Mouse (Mus musculus) testis, adult 2 months (tissue): Measurements from ENCODE around the gene Id2. TPM values are rescaled to one million over a fixed set of nuclear protein-coding genes. Genes with fewer than 3 reads are reported as not detected.

ENCODE experiments used
- H3K27ac ChIP-seq: fragments of 200-500 bp; 2 replicates; pipeline ENCODE4 v1.5.1; 2012; ENCODE audit warnings: low read depth, low read length; ENCODE audit not compliant: control insufficient read depth, insufficient read depth
- H3K27me3 ChIP-seq: fragments of 200-500 bp; 2 replicates; pipeline ENCODE4 v1.6.1; 2012; ENCODE audit warnings: mild to moderate bottlenecking, low read length, moderate library complexity; ENCODE audit not compliant: control insufficient read depth, insufficient read depth
- H3K36me3 ChIP-seq: fragments of 200-500 bp; 2 replicates; pipeline ENCODE4 v1.6.1; 2012; ENCODE audit warnings: mild to moderate bottlenecking, low read length; ENCODE audit not compliant: control insufficient read depth, insufficient read depth
- H3K4me1 ChIP-seq: fragments of 200-500 bp; 2 replicates; pipeline ENCODE4 v1.6.1; 2012; ENCODE audit warnings: low read length; ENCODE audit not compliant: control insufficient read depth, insufficient read depth
- H3K4me3 ChIP-seq: fragments of 200-500 bp; 2 replicates; pipeline ENCODE4 v1.5.1; 2012; ENCODE audit warnings: low read depth, mild to moderate bottlenecking, low read length, moderate library complexity, mixed read lengths; ENCODE audit not compliant: control insufficient read depth
- CTCF ChIP-seq: fragments of 200-500 bp; IDR thresholded peaks from 2 replicates; pipeline ENCODE4 v1.5.1; 2012; ENCODE audit warnings: low read depth, mild to moderate bottlenecking, inconsistent platforms, low read length, moderate library complexity; ENCODE audit not compliant: control insufficient read depth, insufficient read depth, insufficient replicate concordance
- POLR2A ChIP-seq: fragments of 200-500 bp; IDR thresholded peaks from 2 replicates; pipeline ENCODE4 v1.6.1; 2012; ENCODE audit warnings: low read depth, mild to moderate bottlenecking, inconsistent platforms, low read length, moderate library complexity; ENCODE audit not compliant: control insufficient read depth
- polyA plus RNA-seq: library from polyadenylated mRNA; depleted of rRNA; stranded (reverse); fragments of >200 nt; gene quantifications from 2 replicates; pipeline ENCODE4 v1.2.3, GENCODE M21; 2012

The Id2 gene
- polyA plus RNA-seq, 1 experiment, result 7.6 TPM

DNA sequence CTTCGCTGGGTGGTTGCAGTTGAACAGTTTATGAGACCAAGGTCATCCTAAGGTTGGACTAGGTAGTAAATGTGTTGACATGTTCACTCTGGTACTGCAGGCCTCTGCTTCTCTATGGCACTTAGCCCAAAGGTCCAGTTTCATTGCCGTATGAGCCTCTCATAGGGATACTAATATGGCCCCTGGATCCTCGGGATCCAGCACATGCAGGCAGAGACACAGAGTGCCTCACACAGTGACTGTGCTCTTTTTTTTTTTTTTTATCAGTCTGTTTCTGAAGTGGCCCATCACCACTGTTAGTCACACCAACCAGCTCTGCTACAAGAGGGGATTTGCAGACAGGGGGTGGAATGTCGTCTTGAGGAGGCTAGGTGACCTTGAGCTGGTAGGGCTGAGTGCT is 23.6 kb downstream of the Id2 start:
- H3K4me3 ChIP-seq, result no peak overlapping the region
- H3K27me3 ChIP-seq, result no peaks in the 10 kb centered on the region
- H3K36me3 ChIP-seq, result no peaks in the 10 kb centered on the region
- H3K4me1 ChIP-seq, result 0 out of 2 replicates have a peak, but pooled peaks cover 2% of the 10 kb centered on the region
- no peak overlapping the region for H3K27ac ChIP-seq
- TF ChIP-seq POLR2A (no peak), CTCF (no peak)

DNA sequence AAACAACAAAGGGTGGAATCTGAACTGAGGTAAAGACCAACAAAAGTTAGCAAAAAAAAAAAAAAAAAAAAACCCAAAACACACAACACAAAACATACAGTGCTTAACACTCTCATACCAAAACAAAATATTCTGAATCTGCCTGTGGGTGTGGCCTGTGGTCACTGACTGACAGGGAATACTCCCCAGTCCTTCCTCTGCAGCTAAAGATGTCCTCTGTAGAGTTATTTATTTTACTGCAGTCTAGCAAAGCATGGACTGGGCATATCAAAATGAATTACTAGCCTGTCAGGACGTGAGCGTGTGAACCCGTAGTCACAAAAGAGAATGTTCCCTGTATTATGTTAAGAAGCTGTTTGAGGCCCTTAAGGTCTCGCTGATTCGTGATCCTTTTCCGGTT is 34.7 kb downstream of the Id2 start:
- H3K27ac ChIP-seq, result no peak overlapping the region
- no peak overlapping the region for H3K4me3 ChIP-seq
- no peaks in the 10 kb centered on the region for H3K4me1 ChIP-seq
- TF ChIP-seq CTCF (no peak), POLR2A (no peak)
- no peaks in the 10 kb centered on the region for H3K27me3 ChIP-seq
- H3K36me3 ChIP-seq, result no peaks in the 10 kb centered on the region

DNA sequence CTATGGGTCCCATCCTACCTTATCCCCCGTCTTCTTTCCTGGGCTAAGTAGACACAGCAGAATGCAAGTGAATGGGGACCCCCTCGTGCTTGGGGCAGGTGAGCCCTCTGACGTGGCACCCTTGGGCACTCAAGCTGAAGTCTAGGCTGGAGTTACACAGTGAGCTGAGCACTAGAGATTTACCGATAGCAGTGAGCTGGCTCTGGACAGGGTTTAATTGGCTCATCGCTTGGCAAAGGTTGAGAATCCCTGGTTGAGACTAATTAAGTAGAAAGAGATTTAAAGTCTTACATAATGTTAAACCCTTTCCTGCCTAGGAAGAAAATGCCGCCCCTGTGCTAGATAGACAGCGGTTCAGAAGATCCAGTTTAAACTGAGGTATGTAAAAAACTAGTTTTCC is 36.0 kb downstream of the Id2 start:
- TF ChIP-seq POLR2A (no peak), CTCF (no peak)
- Histone ChIP-seq H3K4me3 (no peak overlapping the region), H3K27me3 (no peaks in the 10 kb centered on the region), H3K36me3 (no peaks in the 10 kb centered on the region; the same call in 1 of the 2 replicates), H3K4me1 (no peaks in the 10 kb centered on the region), H3K27ac (no peak overlapping the region)

DNA sequence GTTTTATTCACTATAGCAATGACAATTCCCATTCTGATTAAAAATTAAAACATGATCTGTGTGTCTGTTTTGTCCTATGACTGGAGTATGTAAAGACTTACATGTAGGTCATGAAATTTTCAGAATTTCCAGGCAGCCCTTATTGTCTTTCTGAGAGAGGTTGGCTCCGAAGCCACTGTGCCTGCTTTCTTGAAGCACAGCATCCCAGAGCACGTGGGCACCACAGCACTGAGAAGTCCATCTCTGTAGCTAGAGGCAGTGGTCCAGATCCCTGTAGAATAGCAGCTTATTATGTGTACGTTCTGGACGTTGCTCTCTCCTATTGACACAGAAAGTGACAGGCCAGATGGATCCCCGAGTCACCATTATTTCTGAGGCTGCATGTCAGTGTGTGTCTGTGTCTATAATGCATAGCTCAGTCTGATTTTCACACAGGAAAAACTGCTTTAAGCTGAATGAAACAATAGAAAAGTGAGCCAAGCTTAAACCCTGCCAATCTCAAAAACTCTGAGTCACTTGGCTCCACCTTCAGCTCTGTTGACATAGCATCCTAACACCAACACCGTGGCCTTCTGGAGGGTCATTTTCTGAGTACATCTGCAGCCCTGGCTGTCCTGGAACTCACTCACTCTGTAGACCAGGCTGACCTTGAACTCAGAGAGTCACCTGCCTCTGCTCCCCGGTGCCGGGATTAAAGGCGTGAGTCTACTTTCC is 37.3 kb downstream of the Id2 start:
- no peak for TF ChIP-seq POLR2A
- TF ChIP-seq CTCF, result no peak
- Histone ChIP-seq H3K4me3 (no peak overlapping the region), H3K36me3 (no peaks in the 10 kb centered on the region; the same call in 1 of the 2 replicates), H3K27ac (no peak overlapping the region; the same call in 1 of the 2 replicates), H3K27me3 (no peaks in the 10 kb centered on the region), H3K4me1 (no peaks in the 10 kb centered on the region)

DNA sequence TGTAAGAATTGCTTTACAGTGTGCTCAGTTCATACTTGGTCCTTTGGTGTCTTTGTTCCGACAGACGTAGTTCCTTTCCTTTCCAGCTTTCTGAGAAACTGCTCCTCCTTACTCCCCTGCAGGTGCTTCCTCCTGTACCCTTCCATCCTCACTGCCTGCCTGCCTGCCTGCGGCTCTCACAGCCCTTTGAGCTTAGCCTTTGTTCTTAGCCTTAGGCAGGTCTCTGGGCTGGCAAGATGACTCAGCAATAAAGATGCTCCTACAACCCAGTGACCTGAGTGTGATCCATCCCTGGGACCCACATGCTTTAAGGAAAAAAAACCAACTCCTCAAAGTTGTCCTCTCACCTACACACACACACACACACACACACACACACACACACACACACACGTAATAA is 42.0 kb downstream of the Id2 start:
- Histone ChIP-seq H3K4me3 (no peak overlapping the region), H3K27ac (no peak overlapping the region), H3K4me1 (no peaks in the 10 kb centered on the region), H3K36me3 (no peaks in the 10 kb centered on the region; the same call in 1 of the 2 replicates), H3K27me3 (no peaks in the 10 kb centered on the region)
- TF ChIP-seq CTCF (no peak), POLR2A (no peak)

DNA sequence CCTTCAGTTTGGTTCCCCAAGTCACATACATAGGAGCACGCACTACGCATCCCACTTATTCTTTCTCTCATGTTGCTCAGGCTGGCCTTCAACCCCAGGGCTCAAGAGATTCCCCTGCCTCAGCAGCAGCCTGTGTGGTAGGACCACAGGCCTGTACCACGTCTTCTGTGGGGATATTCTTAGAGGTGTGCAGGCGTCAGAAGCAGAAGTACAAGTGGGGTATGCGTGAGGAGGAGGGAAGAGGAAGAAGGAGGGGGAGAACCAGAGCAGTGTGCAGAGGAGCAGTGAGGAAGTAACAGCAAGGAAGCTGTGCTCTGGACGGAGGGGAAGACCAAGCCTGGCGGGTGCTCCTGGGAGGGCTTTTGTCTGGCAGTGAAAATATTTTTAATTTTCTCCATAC is 42.4 kb downstream of the Id2 start:
- Histone ChIP-seq H3K36me3 (no peaks in the 10 kb centered on the region; the same call in 1 of the 2 replicates), H3K27ac (no peak overlapping the region), H3K4me3 (no peak overlapping the region), H3K4me1 (no peaks in the 10 kb centered on the region), H3K27me3 (no peaks in the 10 kb centered on the region)
- TF ChIP-seq CTCF (no peak), POLR2A (no peak)

DNA sequence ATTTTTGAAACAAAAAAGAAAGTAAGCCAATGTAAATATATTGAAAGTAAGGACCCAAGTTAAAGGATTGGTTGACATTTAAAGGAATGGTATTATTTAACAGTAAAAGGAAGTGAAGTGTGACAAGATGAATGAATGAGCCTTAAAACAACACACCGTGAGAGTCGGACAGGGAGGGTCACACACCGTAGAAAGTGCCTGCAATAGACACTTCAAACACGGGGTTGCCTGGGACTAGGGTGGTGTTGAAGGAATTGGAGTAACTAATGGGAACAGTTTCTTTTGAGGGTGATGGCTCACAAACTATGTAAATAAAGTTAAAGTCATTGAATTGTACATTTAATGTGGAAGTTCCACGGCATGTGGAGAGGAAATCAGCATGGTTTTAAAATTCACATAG is 47.7 kb downstream of the Id2 start:
- no peaks in the 10 kb centered on the region; the same call in 1 of the 2 replicates for H3K36me3 ChIP-seq
- H3K27me3 ChIP-seq, result no peaks in the 10 kb centered on the region
- H3K4me1 ChIP-seq, result no peaks in the 10 kb centered on the region
- TF ChIP-seq POLR2A (no peak), CTCF (no peak)
- H3K27ac ChIP-seq, result no peak overlapping the region
- no peak overlapping the region for H3K4me3 ChIP-seq

DNA sequence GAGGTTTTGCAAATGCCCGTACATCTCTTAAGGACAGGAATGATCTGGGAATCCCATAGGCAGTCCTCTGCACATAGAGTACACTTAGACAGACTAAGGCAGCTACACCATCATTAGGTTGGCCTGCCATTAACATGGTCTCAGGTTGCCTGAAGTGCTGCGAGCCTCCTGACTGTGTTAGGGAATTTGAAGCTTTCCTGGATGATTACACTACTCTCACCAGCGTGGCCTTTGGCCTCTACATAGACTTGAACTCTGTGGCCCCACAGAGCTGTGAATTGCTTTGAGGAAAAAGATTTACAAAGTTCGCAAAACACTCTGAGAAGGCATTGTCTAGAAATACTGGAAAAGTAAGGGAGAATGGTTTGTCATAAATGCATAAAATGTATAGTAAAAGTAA is 52.4 kb downstream of the Id2 start:
- H3K27me3 ChIP-seq, result no peaks in the 10 kb centered on the region
- H3K36me3 ChIP-seq, result no peaks in the 10 kb centered on the region
- TF ChIP-seq CTCF (no peak), POLR2A (no peak)
- H3K4me1 ChIP-seq, result no peaks in the 10 kb centered on the region
- H3K4me3 ChIP-seq, result no peak overlapping the region
- no peak overlapping the region for H3K27ac ChIP-seq
